Mouse (Mus musculus): ENCODE results near the gene Zdbf2.

The Zdbf2 gene

GRCm38 (mm10) chr1:63265461-63265860 is 7.6 kb upstream of the Zdbf2 start:
- DNase-seq: no peak

- no peak for DNase-seq
These were observed 6.9 kb upstream of the Zdbf2 start for GRCm38 (mm10) chr1:63266121-63266520.

GRCm38 (mm10) chr1:63266716-63267115 is 6.3 kb upstream of the Zdbf2 start:
- DNase-seq: no peak

- DNase-seq: no peak
These were observed 865 bp upstream of the Zdbf2 start for GRCm38 (mm10) chr1:63272125-63272675.

DNA sequence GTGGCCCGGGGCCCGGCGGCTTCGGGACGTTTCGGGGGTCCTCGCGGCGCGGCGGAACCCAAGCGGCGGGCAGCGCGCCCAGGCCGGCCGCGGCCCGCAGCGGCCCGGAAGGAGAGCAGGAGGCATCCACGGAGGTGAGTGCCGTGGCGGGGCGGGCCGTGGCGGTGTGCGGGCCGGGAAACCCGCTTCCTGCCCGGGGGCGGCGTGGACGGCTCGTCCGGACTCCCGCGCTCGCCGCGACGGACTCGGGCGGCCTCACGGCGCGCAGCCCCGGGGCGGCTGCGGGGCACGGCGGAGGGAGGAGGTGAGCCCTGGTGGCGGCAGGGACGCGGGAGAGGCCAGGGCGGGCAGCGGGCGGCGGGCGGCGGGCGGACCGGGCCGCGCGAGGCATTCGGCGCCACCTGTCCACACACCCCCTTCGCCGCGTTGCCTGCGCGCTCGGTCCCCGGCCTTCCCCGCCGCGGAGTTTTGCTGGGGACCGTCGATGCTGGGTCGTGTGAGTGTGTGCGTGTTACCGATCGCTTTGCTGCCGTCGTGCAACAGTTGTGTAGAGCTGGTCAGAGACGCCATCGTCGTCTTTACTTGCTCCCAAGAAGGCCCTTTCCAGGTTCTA is 380 bp downstream of the Zdbf2 start:
- DNase-seq: no peak

- DNase-seq: no peak
These were observed 1.1 kb downstream of the Zdbf2 start for GRCm38 (mm10) chr1:63274046-63274730.

GRCm38 (mm10) chr1:63278106-63278505 is 5.0 kb downstream of the Zdbf2 start:
- no peak for DNase-seq

DNA sequence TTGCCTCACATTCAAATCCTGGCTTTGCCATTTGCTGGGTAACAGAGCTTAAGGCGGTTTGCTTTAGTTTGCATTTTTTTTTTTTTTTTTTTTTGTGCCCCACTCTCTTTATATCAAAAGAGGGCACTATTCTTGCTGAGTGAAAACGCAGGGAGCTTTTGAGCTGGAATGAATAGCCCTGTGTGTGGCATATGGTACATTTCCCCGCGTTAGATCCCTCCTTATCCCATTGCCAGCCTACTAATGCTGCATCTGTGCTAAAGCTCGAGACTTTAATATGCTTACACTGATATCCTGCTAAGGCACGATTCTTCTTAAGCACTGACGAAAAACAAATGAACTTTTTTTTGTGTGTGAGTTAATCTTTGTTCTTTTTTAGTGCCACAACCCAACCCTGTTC is 20.9 kb downstream of the Zdbf2 start:
- no peak for DNase-seq

DNA sequence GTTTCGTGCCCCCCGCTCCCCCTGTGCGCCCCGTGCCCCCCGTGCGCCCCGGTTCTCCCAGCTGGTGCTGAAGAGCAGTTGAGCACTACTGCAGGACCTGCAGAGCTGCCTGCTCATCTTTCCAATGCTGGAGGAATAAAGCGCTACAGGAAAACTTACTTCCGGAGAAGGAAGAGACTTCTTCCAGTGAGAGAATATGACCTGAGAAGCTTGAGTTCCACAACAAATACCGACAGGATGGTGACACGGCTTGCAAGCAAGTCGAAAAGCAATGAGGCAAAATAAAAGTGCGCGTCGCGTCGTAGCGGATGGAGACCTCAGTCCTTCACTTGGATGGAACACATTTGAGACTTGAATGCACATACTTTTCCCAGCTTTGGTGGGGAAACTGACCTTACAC is 36.6 kb downstream of the Zdbf2 start:
- DNase-seq: no peak

- DNase-seq: peak; percentile 0
These were observed 50.6 kb downstream of the Zdbf2 start for GRCm38 (mm10) chr1:63323565-63324132.
